Mouse (Mus musculus): ENCODE results near the gene Tmem200b. TPM values are rescaled to one million over a fixed set of nuclear protein-coding genes. Genes with fewer than 3 reads are reported as not detected.
A peak's percentile ranks its signal among the peaks of the same experiment; 100 is the strongest.

The Tmem200b gene
- polyA plus RNA-seq, 1 experiment from 2014 or later = 1.8 TPM

- Histone ChIP-seq H3K4me2 (replicated peaks; ENCODE audit: low read depth) (peak overlapping the region; percentile 95), H3K4me3 (ENCODE audit: low read depth, low read length) (peak overlapping the region; percentile 100), H3K27ac (replicated peaks) (no peak overlapping the region), H3K9ac (ENCODE audit: low read length) (no peak overlapping the region; the same call in 1 of the 2 replicates), H3K9me3 (ENCODE audit: control insufficient read depth, low read length) (no peaks in the 10 kb centered on the region), H3K4me1 (replicated peaks; ENCODE audit: control insufficient read depth, insufficient read depth) (peaks cover 4% of the 10 kb centered on the region; the same call in 1 of the 2 replicates), H3K27me3 (ENCODE audit: control insufficient read depth, insufficient read depth, low read length) (no peaks in the 10 kb centered on the region), H3K36me3 (ENCODE audit: control insufficient read depth, insufficient read depth, low read length) (no peaks in the 10 kb centered on the region)
- WGBS = 30% methylated on average over 3 of the region's 3 CpGs
- no peak for DNase-seq (ENCODE audit: low spot score)
- ATAC-seq (ENCODE audit: low FRiP score, low TSS enrichment) = no peak
- TF ChIP-seq EP300 (optimal IDR thresholded peaks at IDR 0.05) = no peak
- no peak for TF ChIP-seq CTCF (IDR thresholded peaks at IDR 0.05; ENCODE audit: low read depth)
Measured at GRCm38 (mm10) chr4:131875242-131875641, 46.3 kb upstream of the Tmem200b start.

GRCm38 (mm10) chr4:131876836-131877235 lies 44.7 kb upstream of the Tmem200b start:
- 50% methylated on average over 2 of the region's 2 CpGs for WGBS
- Histone ChIP-seq H3K36me3 (ENCODE audit: control insufficient read depth, insufficient read depth, low read length) (no peaks in the 10 kb centered on the region), H3K9ac (ENCODE audit: low read length) (no peak overlapping the region), H3K27me3 (ENCODE audit: control insufficient read depth, insufficient read depth, low read length) (no peaks in the 10 kb centered on the region), H3K9me3 (ENCODE audit: control insufficient read depth, low read length) (no peaks in the 10 kb centered on the region), H3K4me2 (replicated peaks; ENCODE audit: low read depth) (no peak overlapping the region), H3K4me1 (replicated peaks; ENCODE audit: control insufficient read depth, insufficient read depth) (peaks cover 4% of the 10 kb centered on the region; the same call in 1 of the 2 replicates), H3K4me3 (ENCODE audit: low read depth, low read length) (no peak overlapping the region), H3K27ac (replicated peaks) (no peak overlapping the region)
- DNase-seq (ENCODE audit: low spot score) = no peak
- no peak for TF ChIP-seq CTCF (IDR thresholded peaks at IDR 0.05; ENCODE audit: low read depth)
- no peak for TF ChIP-seq EP300 (optimal IDR thresholded peaks at IDR 0.05)
- ATAC-seq (ENCODE audit: low FRiP score, low TSS enrichment) = no peak

- H3K4me1 ChIP-seq (replicated peaks; ENCODE audit: control insufficient read depth, insufficient read depth) = peaks cover 2% of the 10 kb centered on the region
- H3K9me3 ChIP-seq (ENCODE audit: control insufficient read depth, low read length) = no peaks in the 10 kb centered on the region
- WGBS = 69% methylated on average over 1 of the region's 1 CpGs
- H3K27me3 ChIP-seq (ENCODE audit: control insufficient read depth, insufficient read depth, low read length) = no peaks in the 10 kb centered on the region
- no peak overlapping the region for H3K27ac ChIP-seq (replicated peaks)
- no peaks in the 10 kb centered on the region for H3K36me3 ChIP-seq (ENCODE audit: control insufficient read depth, insufficient read depth, low read length)
- H3K9ac ChIP-seq (ENCODE audit: low read length) = no peak overlapping the region
- H3K4me2 ChIP-seq (replicated peaks; ENCODE audit: low read depth) = no peak overlapping the region
- no peak for ATAC-seq (ENCODE audit: low FRiP score, low TSS enrichment)
- TF ChIP-seq CTCF (IDR thresholded peaks at IDR 0.05; ENCODE audit: low read depth) (no peak), EP300 (optimal IDR thresholded peaks at IDR 0.05) (no peak)
- no peak overlapping the region for H3K4me3 ChIP-seq (ENCODE audit: low read depth, low read length)
- DNase-seq (ENCODE audit: low spot score) = no peak
Measured at GRCm38 (mm10) chr4:131879692-131880091, 41.9 kb upstream of the Tmem200b start.

- Histone ChIP-seq H3K27ac (replicated peaks) (no peak overlapping the region), H3K4me1 (replicated peaks; ENCODE audit: control insufficient read depth, insufficient read depth) (peaks cover 2% of the 10 kb centered on the region), H3K9ac (ENCODE audit: low read length) (no peak overlapping the region), H3K36me3 (ENCODE audit: control insufficient read depth, insufficient read depth, low read length) (no peaks in the 10 kb centered on the region), H3K27me3 (ENCODE audit: control insufficient read depth, insufficient read depth, low read length) (no peaks in the 10 kb centered on the region), H3K9me3 (ENCODE audit: control insufficient read depth, low read length) (no peaks in the 10 kb centered on the region), H3K4me3 (ENCODE audit: low read depth, low read length) (no peak overlapping the region), H3K4me2 (replicated peaks; ENCODE audit: low read depth) (no peak overlapping the region)
- DNase-seq (ENCODE audit: low spot score) = no peak
- ATAC-seq (ENCODE audit: low FRiP score, low TSS enrichment) = no peak
- WGBS = 74% methylated on average over 7 of the region's 7 CpGs
- TF ChIP-seq EP300 (optimal IDR thresholded peaks at IDR 0.05) = no peak
Measured at GRCm38 (mm10) chr4:131881306-131881705, 40.3 kb upstream of the Tmem200b start.

- H3K27me3 ChIP-seq (ENCODE audit: control insufficient read depth, insufficient read depth, low read length) = no peaks in the 10 kb centered on the region
- H3K4me3 ChIP-seq (ENCODE audit: low read depth, low read length) = no peak overlapping the region
- DNase-seq (ENCODE audit: low spot score) = no peak
- H3K9ac ChIP-seq (ENCODE audit: low read length) = no peak overlapping the region
- no peaks in the 10 kb centered on the region for H3K9me3 ChIP-seq (ENCODE audit: control insufficient read depth, low read length)
- TF ChIP-seq EP300 (optimal IDR thresholded peaks at IDR 0.05) (no peak), CTCF (IDR thresholded peaks at IDR 0.05; ENCODE audit: low read depth) (no peak)
- no peak for ATAC-seq (ENCODE audit: low FRiP score, low TSS enrichment)
- no peak overlapping the region for H3K27ac ChIP-seq (replicated peaks)
- WGBS = 56% methylated on average over 6 of the region's 6 CpGs
- no peaks in the 10 kb centered on the region for H3K36me3 ChIP-seq (ENCODE audit: control insufficient read depth, insufficient read depth, low read length)
- no peak overlapping the region for H3K4me2 ChIP-seq (replicated peaks; ENCODE audit: low read depth)
- no peaks in the 10 kb centered on the region; the same call in 1 of the 2 replicates for H3K4me1 ChIP-seq (replicated peaks; ENCODE audit: control insufficient read depth, insufficient read depth)
Measured at GRCm38 (mm10) chr4:131883571-131883970, 38.0 kb upstream of the Tmem200b start.

- Histone ChIP-seq H3K9ac (ENCODE audit: low read length) (no peak overlapping the region), H3K4me2 (replicated peaks; ENCODE audit: low read depth) (no peak overlapping the region), H3K36me3 (ENCODE audit: control insufficient read depth, insufficient read depth, low read length) (no peaks in the 10 kb centered on the region; the same call in 1 of the 2 replicates), H3K27me3 (ENCODE audit: control insufficient read depth, insufficient read depth, low read length) (no peaks in the 10 kb centered on the region), H3K4me1 (replicated peaks; ENCODE audit: control insufficient read depth, insufficient read depth) (no peaks in the 10 kb centered on the region; the same call in 1 of the 2 replicates), H3K9me3 (ENCODE audit: control insufficient read depth, low read length) (no peaks in the 10 kb centered on the region), H3K27ac (replicated peaks) (no peak overlapping the region), H3K4me3 (ENCODE audit: low read depth, low read length) (no peak overlapping the region)
- TF ChIP-seq EP300 (optimal IDR thresholded peaks at IDR 0.05) = no peak
- no peak for TF ChIP-seq CTCF (IDR thresholded peaks at IDR 0.05; ENCODE audit: low read depth)
- ATAC-seq (ENCODE audit: low FRiP score, low TSS enrichment) (no peak), DNase-seq (ENCODE audit: low spot score) (no peak)
- WGBS = 72% methylated on average over 6 of the region's 6 CpGs
Measured at GRCm38 (mm10) chr4:131885376-131885775, 36.2 kb upstream of the Tmem200b start.

Data from stomach, postnatal 0 days (tissue).